Mouse (Mus musculus) midbrain, embryonic 14.5 days (tissue): ENCODE results near the gene Ankrd63. TPM values are rescaled to one million over a fixed set of nuclear protein-coding genes. Genes with fewer than 3 reads are reported as not detected.
A peak's percentile ranks its signal among the peaks of the same experiment; 100 is the strongest.

Experiments used
- ATAC-seq: fragments of 200-750 bp; cut with Nextera tagmentation; 2 replicates; pipeline ENCODE4 v1.8.0; 2017; ENCODE audit warnings: moderate number of reproducible peaks, moderate library complexity; ENCODE audit not compliant: low FRiP score, low TSS enrichment
- DNase-seq: peaks from one replicate; pipeline ENCODE4 v3.0.0-alpha.2; 2015
- H3K27ac ChIP-seq: fragments of 300-500 bp; sonication (generic); replicated peaks from 2 replicates; pipeline ENCODE4 v1.5.1; 2014; ENCODE audit warnings: mild to moderate bottlenecking, low read depth, low read length, moderate library complexity
- H3K27me3 ChIP-seq: fragments of 300-500 bp; sonication (generic); 2 replicates; pipeline ENCODE4 v1.6.1; 2014; ENCODE audit warnings: low read length, control low read depth, mixed read lengths; ENCODE audit not compliant: control insufficient read depth, insufficient read depth
- H3K36me3 ChIP-seq: fragments of 300-500 bp; sonication (generic); 2 replicates; pipeline ENCODE4 v1.6.1; 2014; ENCODE audit warnings: low read length, control low read depth; ENCODE audit not compliant: control insufficient read depth, insufficient read depth
- H3K4me1 ChIP-seq: fragments of 300-500 bp; sonication (generic); 2 replicates; pipeline ENCODE4 v1.6.1; 2014; ENCODE audit warnings: mild to moderate bottlenecking, antibody characterized with exemption, low read length, control low read depth; ENCODE audit not compliant: control insufficient read depth, insufficient read depth
- H3K4me2 ChIP-seq: fragments of 300-500 bp; sonication (generic); 2 replicates; pipeline ENCODE4 v1.6.1; 2014; ENCODE audit warnings: mild to moderate bottlenecking, low read length, moderate library complexity
- H3K4me3 ChIP-seq: fragments of 300-500 bp; sonication (generic); replicated peaks from 2 replicates; pipeline ENCODE4 v1.5.1; 2014; ENCODE audit warnings: low read depth, low read length
- H3K9ac ChIP-seq: fragments of 300-500 bp; sonication (generic); replicated peaks from 2 replicates; pipeline ENCODE4 v1.6.1; 2014; ENCODE audit warnings: mild to moderate bottlenecking, low read length, moderate library complexity
- H3K9me3 ChIP-seq: fragments of 300-500 bp; sonication (generic); 2 replicates; pipeline ENCODE4 v1.6.1; 2016; ENCODE audit warnings: low read length, control low read depth, mixed read lengths; ENCODE audit not compliant: control insufficient read depth
- WGBS: fragments of 180-500 bp; shearing (Covaris S2); extraction: QIAGEN DNeasy Blood & Tissue Kit; methylation state at CpG from one replicate; pipeline ENCODE4 v1.1.7; 2014; 5-methylcytosine and 5-hydroxymethylcytosine counted together
- polyA plus RNA-seq: library from polyadenylated mRNA; unstranded; fragments of >200 nt; fragmentation: Nextera tagmentation; extraction: Ambion mirVana; gene quantifications from 2 replicates; pipeline ENCODE4 v1.2.1, GENCODE M21; 2014

Ankrd63 gene
- polyA plus RNA-seq, 1 experiment from 2014 or later, result not detected

DNA sequence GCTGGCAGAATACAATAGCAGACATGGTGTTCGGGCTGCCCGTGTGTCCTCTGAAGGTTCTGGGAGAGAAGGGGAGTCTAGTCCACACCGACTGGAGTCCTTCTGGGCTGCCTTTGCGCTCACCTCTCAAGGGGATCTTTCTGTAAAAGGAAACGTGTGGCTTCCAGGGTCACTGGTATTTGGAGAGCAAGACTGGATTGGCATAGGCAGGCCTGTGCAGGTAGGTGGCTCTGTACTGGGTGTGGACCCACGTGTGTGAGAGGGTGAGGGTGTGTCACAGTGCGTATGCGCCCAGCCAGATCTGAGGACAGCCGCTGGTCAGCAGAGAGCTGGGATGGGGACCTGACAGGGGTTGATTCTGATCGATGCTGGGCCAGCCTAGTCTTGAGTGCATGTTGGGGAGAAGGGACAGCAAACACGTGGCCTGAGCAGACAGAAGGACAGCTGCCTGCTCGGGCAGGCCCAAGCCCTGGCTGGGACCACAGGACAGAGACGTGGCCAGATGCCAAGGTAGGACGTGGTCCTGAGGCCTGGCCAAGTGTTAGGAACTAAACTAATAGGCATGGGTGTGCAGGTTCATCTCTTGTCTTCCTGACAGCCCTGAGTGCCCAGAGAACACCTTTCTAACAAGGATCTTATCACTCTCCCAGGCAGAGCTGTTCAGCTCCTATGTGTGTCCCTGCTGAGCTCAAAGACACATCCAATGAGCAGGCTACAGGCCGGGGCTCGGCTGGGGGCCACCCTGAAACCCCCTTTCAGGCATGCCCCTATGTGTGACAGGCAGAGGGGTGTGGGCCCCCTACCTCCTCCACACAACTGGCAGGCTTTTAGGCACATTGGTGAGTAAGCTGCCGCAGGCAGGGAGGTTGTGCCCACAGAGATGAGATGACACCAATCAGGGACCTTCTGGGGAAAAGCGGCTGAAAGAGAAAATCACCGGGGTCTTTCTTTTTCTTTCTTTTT is 39.7 kb downstream of the Ankrd63 start:
- Histone ChIP-seq H3K27me3 (no peaks in the 10 kb centered on the region), H3K4me2 (peak overlapping the region; percentile 88), H3K9ac (peak overlapping the region; percentile 74), H3K9me3 (no peaks in the 10 kb centered on the region), H3K36me3 (no peaks in the 10 kb centered on the region), H3K27ac (peak overlapping the region; percentile 82), H3K4me3 (peak overlapping the region; percentile 53), H3K4me1 (peaks cover 31% of the 10 kb centered on the region)
- 46% methylated on average over 19 of the region's 19 CpGs for WGBS
- peak; percentile 41 for DNase-seq
- ATAC-seq, result peak; percentile 49; the same call in 1 of the 2 replicates

DNA sequence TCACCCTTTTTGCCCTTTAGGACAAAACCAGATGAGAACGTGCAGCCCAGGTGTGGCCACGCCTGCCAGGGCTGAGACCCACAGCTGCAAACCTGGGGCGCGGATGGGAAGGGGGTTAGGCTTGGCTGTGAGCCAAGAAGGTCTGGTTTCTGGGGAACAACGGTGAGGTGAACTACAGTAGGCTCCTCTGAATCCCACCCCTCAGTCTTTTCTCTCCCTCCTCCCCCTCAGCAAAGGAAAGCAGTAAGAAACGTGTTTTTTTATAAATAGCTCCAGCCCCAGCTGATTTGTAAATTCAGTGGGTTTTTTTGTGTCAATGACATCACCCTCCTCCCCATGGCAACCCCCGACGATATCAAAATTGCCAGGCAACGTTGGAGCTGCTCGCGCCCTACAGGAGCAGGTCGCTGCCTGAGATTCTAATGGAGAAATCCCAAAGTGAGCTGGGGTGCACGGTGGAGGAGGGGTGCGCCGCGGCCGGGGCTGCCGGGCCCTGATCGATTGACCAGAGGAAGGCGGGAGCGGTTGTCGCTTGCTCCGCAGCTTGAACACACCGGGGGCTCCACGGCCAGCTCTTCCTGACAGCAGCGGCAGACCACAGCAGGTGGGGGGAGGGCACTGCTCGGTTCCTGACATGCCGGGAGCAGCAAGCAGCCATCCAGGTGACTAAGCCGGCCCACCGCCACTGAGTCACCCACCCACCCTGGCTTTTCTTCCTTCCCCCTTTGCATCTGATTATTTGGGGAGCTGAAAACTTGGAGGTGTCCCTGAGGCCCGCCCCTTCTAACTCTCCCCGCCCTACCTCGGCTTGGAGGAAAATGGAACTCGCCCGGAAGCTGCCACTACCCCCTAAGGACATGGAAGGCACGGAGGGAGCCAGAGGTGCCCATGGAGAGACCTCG is 40.6 kb downstream of the Ankrd63 start, which contains the start of gene Pak6:
Gene Pak6 (plus strand): TSS at position 402 of the 902 bp plus-strand sequence.
- Histone ChIP-seq H3K4me1 (peaks cover 31% of the 10 kb centered on the region), H3K27me3 (no peaks in the 10 kb centered on the region)
- 2% methylated on average over 37 of the region's 37 CpGs for WGBS

DNA sequence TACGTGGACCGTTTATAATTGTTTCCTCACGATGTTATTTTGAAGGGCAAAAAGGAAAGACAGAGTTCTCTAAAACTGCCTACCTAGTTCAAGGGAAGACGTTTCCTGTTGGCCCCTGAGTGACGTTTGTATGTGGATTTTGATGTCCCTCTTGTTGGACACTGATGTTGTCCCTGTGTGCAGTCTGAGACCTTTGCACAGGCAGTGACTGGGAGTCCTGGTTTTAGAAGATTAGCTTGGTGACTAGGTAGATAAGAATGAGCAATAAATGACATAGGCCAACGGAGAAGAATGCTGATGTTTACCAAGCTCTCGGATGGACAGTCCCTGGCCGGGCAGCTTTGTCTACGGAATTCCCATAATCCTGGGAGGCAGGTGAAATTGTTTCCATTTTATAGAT is 41.9 kb downstream of the Ankrd63 start:
- no peak overlapping the region for H3K4me2 ChIP-seq
- ATAC-seq, result no peak
- no peaks in the 10 kb centered on the region for H3K36me3 ChIP-seq
- DNase-seq, result no peak
- no peak overlapping the region; the same call in 1 of the 2 replicates for H3K27ac ChIP-seq
- no peak overlapping the region for H3K9ac ChIP-seq
- H3K9me3 ChIP-seq, result no peaks in the 10 kb centered on the region
- 84% methylated on average over 9 of the region's 9 CpGs for WGBS
- H3K4me3 ChIP-seq, result no peak overlapping the region
- peaks cover 31% of the 10 kb centered on the region for H3K4me1 ChIP-seq
- H3K27me3 ChIP-seq, result no peaks in the 10 kb centered on the region

More for the DNA sequence above, 40.6 kb downstream of the Ankrd63 start, which contains the start of gene Pak6:
- H3K4me3 ChIP-seq, result peak within 1 kb of the TSS; percentile 53
- ATAC-seq (peak; percentile 49), DNase-seq (peak; percentile 77)
- no peaks in the 10 kb centered on the region for H3K36me3 ChIP-seq
- peak within 1 kb of the TSS; percentile 74 for H3K9ac ChIP-seq
- H3K9me3 ChIP-seq, result no peaks in the 10 kb centered on the region
- peak within 1 kb of the TSS; percentile 88 for H3K4me2 ChIP-seq
- peak within 1 kb of the TSS; percentile 82 for H3K27ac ChIP-seq

DNA sequence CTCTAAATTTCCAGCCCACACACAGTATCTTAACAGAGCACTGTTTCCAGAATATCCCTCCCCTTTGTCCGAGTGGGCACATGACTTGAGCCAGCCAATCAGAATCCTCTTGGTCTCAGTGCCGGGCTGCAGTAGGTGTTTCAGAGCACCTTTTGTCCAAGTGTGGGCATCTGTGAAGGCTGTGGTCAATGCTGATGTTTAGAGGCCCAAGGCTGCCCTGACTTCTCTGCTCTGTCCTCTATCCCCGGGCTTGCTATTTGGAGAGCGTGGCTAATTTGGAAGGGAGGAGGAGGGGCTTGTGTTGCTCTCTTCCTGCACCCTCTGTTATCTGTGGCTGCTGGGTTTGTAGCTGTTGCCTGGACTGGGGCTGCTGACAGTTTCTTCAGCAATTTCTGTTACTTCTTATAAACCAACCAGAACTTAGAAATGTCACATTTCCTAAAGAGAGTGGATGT is 43.7 kb downstream of the Ankrd63 start:
- peak; percentile 86 for DNase-seq
- Histone ChIP-seq H3K9me3 (no peaks in the 10 kb centered on the region), H3K36me3 (no peaks in the 10 kb centered on the region), H3K27me3 (no peaks in the 10 kb centered on the region), H3K4me1 (peaks cover 31% of the 10 kb centered on the region), H3K4me2 (peak overlapping the region; percentile 60), H3K4me3 (peak overlapping the region; percentile 30), H3K9ac (peak overlapping the region; percentile 56), H3K27ac (peak overlapping the region; percentile 81)
- peak; percentile 78 for ATAC-seq
- WGBS, result 0% methylated on average over 4 of the region's 4 CpGs

DNA sequence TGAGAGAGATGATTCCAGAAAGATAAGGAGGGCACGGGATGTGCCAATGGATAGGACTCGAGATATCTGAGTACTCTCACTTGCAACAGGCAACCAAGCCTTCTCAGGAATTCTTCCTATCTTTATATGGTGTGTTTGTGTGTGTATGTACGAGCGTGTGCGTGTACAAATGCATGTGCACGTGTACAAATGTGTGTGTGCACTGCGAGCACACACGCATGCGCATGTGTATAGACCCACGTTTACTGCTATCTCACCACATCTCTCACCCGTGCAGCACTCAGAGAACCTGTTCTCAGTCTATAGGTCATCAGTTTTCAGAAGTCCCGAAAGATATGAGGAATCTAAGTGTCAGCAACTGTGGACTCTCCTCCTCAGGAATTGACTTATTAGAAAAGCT is 44.3 kb downstream of the Ankrd63 start:
- Histone ChIP-seq H3K27ac (peak overlapping the region; percentile 81), H3K9ac (0 out of 2 replicates have a peak overlapping the region, but pooled peaks have one; percentile 1)

DNA sequence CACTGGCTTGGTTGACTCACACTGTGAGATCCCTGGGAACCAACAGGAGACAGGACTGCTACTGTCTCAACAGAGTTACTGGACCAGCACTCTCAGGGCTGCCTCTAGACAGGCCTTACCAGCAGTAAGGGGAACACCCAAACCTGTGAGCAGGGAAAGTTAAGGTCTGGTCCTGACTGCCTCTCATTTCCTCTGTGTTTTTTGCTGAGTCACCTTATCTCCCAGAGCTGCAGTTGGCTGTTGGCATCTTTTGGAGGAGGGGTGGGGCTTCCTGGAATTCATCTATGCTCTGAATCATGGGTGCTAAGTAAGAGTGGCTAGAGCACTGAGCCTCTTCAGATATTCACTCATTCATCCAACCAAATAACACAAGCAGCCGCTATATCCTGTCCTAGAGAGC is 44.7 kb downstream of the Ankrd63 start:
- Histone ChIP-seq H3K9ac (no peak overlapping the region), H3K9me3 (no peaks in the 10 kb centered on the region), H3K4me1 (peaks cover 26% of the 10 kb centered on the region), H3K36me3 (no peaks in the 10 kb centered on the region), H3K4me3 (no peak overlapping the region), H3K27me3 (no peaks in the 10 kb centered on the region), H3K27ac (no peak overlapping the region), H3K4me2 (no peak overlapping the region)
- DNase-seq (no peak), ATAC-seq (no peak)
- 88% methylated on average over 1 of the region's 1 CpGs for WGBS

More for the DNA sequence above, 44.3 kb downstream of the Ankrd63 start:
- no peaks in the 10 kb centered on the region for H3K27me3 ChIP-seq
- ATAC-seq (no peak), DNase-seq (no peak)
- H3K4me3 ChIP-seq, result no peak overlapping the region
- no peaks in the 10 kb centered on the region for H3K36me3 ChIP-seq
- H3K9me3 ChIP-seq, result no peaks in the 10 kb centered on the region
- H3K4me2 ChIP-seq, result peak overlapping the region; percentile 60
- H3K4me1 ChIP-seq, result peaks cover 29% of the 10 kb centered on the region
- WGBS, result 89% methylated on average over 12 of the region's 12 CpGs

DNA sequence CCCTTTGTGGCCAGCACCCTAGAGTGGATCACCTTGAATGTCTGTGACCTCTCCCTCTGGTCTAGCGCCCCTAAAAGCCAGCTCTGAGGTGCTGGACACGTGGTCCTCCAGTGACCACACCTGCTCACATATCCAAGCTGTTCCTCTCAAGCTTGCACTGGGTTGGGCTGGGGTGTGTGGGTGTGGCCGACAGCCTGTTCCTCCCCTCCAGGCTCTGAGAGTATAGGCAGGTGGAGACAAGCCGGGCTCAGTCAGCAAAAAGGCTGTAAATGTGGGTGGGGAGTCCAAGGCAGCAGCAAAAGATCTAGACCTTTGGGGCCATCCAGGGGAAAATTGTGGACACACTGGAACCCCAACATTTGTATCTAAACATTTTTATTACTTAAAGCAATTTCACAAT is 45.3 kb downstream of the Ankrd63 start:
- H3K4me3 ChIP-seq, result no peak overlapping the region
- H3K27ac ChIP-seq, result no peak overlapping the region
- ATAC-seq (no peak), DNase-seq (no peak)
- no peak overlapping the region for H3K4me2 ChIP-seq
- H3K9me3 ChIP-seq, result no peaks in the 10 kb centered on the region
- no peaks in the 10 kb centered on the region for H3K36me3 ChIP-seq
- WGBS, result 55% methylated on average over 4 of the region's 4 CpGs
- no peak overlapping the region for H3K9ac ChIP-seq
- peaks cover 23% of the 10 kb centered on the region; the same call in 1 of the 2 replicates for H3K4me1 ChIP-seq
- H3K27me3 ChIP-seq, result no peaks in the 10 kb centered on the region

DNA sequence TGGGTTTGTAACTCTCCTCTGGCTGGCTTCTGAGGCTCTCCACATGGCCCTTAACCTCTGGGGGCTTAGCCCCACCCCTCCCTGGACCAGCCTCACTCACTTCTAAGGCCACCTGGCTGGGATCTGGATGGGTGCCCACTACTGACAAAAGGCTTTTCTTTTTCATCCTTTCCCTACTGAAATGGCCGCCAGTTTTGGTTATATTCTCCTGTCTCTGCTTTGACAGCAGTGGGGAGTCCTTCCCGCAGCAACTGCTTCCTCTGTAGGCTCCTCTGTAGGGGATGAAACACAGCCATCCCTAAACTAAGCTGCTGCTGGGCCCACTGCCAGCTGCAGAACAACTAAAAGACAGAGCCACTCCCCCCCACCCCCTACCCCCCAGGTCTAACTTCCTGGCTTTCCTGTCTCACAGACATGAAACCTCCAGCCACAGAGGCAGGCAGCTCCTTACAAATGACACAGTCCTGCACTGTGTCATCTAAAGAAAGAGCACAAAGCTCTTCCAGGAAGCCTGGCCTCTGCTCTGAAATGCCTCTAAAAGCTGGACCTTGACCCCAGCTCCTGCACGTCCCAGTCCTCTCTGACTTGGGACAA is 47.0 kb downstream of the Ankrd63 start:
- H3K9ac ChIP-seq, result no peak overlapping the region; the same call in 1 of the 2 replicates
- 0 out of 2 replicates have a peak, but pooled peaks cover 15% of the 10 kb centered on the region for H3K4me1 ChIP-seq
- peak; percentile 46; the same call in 1 of the 2 replicates for ATAC-seq
- H3K36me3 ChIP-seq, result no peaks in the 10 kb centered on the region
- no peak overlapping the region for H3K4me2 ChIP-seq
- no peaks in the 10 kb centered on the region for H3K9me3 ChIP-seq
- WGBS, result 12% methylated on average over 3 of the region's 3 CpGs
- no peaks in the 10 kb centered on the region for H3K27me3 ChIP-seq
- DNase-seq, result peak; percentile 66
- peak overlapping the region; percentile 64 for H3K27ac ChIP-seq
- H3K4me3 ChIP-seq, result no peak overlapping the region
